In the genomic region with DNA sequence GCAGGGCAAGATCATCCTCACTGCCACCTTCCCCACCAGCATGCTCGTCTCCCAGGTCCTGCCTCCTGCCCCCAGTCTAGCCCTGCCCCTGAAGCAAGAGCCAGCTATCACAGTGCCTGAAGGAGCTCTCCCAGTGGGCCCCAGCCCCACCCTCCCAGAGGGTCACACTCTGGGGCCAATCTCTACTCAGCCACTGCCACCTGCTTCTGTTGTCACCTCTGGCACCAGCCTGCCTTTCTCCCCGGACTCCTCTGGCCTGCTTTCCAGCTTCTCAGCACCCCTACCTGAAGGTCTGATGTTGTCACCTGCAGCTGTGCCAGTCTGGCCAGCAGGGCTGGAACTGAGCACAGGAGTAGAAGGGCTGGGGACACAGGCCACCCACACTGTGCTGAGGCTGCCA, we compare ENCODE assay signal across 16 mouse cellular contexts. TPM values are rescaled to one million over a fixed set of nuclear protein-coding genes. Genes with fewer than 3 reads are reported as not detected.
DNase-seq lines count a peak whose midpoint lies in the region; ATAC-seq lines count a peak whose summit lies in the region.
"Had no signal": no experiment of that assay in that cellular context is flagged by ENCODE, and none has a peak within 500 bp of the region (broad histone marks: within the 10 kb centered on the region; RNA-seq: fewer than 3 reads in every experiment).

No protein-coding gene starts in this region.

- peaks cover 53% of the 10 kb centered on the region for H3K4me1 ChIP-seq in liver, embryonic 13.5 days (replicated peaks)
- H3K4me1 ChIP-seq in liver, embryonic 12.5 days, result peaks cover 54% of the 10 kb centered on the region
- H3K4me1 ChIP-seq in embryonic facial prominence, embryonic 10.5 days, result peaks cover 51% of the 10 kb centered on the region
- H3K4me1 ChIP-seq in intestine, embryonic 15.5 days (replicated peaks), result peaks cover 31% of the 10 kb centered on the region

- no peak for ATAC-seq in liver, embryonic 13.5 days (ENCODE audit: low read depth)
- no peak for ATAC-seq in liver, embryonic 12.5 days
- no peak for ATAC-seq in intestine, embryonic 15.5 days

- H3K9me3 ChIP-seq in liver, embryonic 13.5 days (replicated peaks), result no peaks in the 10 kb centered on the region
- no peaks in the 10 kb centered on the region for H3K9me3 ChIP-seq in liver, embryonic 12.5 days (replicated peaks)
- H3K9me3 ChIP-seq in embryonic facial prominence, embryonic 10.5 days, result no peaks in the 10 kb centered on the region; the same call in 1 of the 2 replicates
- H3K9me3 ChIP-seq in intestine, embryonic 15.5 days, result no peaks in the 10 kb centered on the region
- H3K9me3 ChIP-seq: liver, embryonic 15.5 days had no signal

- DNase-seq in heart, adult 11 months, result peak; percentile 95
- no peak for DNase-seq in heart, adult 8-10 months (ENCODE audit: low spot score)
- DNase-seq in liver, embryonic 13.5 days, result no peak
- no peak for DNase-seq in embryonic facial prominence, embryonic 10.5 days (ENCODE audit: low spot score)
- DNase-seq in urinary bladder, postnatal 25 days (ENCODE audit: low spot score), result no peak
- no peak for DNase-seq in adrenal gland, postnatal 10 days
- DNase-seq: adrenal gland, postnatal 36 days; B cell, adult 2 months; kidney, adult 18-20 months had no signal

- H3K9ac ChIP-seq in liver, embryonic 13.5 days, result no peak overlapping the region
- H3K9ac ChIP-seq in liver, embryonic 12.5 days, result no peak overlapping the region
- H3K9ac ChIP-seq in intestine, embryonic 15.5 days, result peak overlapping the region; percentile 84; the same call in 1 of the 2 replicates
- H3K9ac ChIP-seq: liver, embryonic 15.5 days had no signal

- no peak overlapping the region for H3K27ac ChIP-seq in liver, embryonic 13.5 days
- H3K27ac ChIP-seq in liver, embryonic 12.5 days, result no peak overlapping the region
- no peak overlapping the region for H3K27ac ChIP-seq in embryonic facial prominence, embryonic 10.5 days (replicated peaks)
- H3K27ac ChIP-seq in intestine, embryonic 15.5 days, result no peak overlapping the region
- H3K27ac ChIP-seq: layer of hippocampus, adult 2 months; liver, embryonic 15.5 days had no signal

- no peaks in the 10 kb centered on the region for H3K36me3 ChIP-seq in liver, embryonic 13.5 days
- no peaks in the 10 kb centered on the region for H3K36me3 ChIP-seq in liver, embryonic 12.5 days
- H3K36me3 ChIP-seq in embryonic facial prominence, embryonic 10.5 days (replicated peaks), result peaks cover 20% of the 10 kb centered on the region
- no peaks in the 10 kb centered on the region for H3K36me3 ChIP-seq in intestine, embryonic 15.5 days
- H3K36me3 ChIP-seq: liver, embryonic 15.5 days had no signal

- H3K4me2 ChIP-seq in liver, embryonic 13.5 days, result peak overlapping the region; percentile 9; the same call in 1 of the 2 replicates
- H3K4me2 ChIP-seq in liver, embryonic 12.5 days, result no peak overlapping the region
- peak overlapping the region; percentile 6; the same call in 1 of the 2 replicates for H3K4me2 ChIP-seq in intestine, embryonic 15.5 days (replicated peaks)
- H3K4me2 ChIP-seq: liver, embryonic 15.5 days had no signal

- 28% methylated on average over 2 of the region's 2 CpGs for WGBS in liver, embryonic 13.5 days (ENCODE audit: insufficient replicate concordance)
- WGBS in liver, embryonic 12.5 days (ENCODE audit: insufficient replicate concordance), result 15% methylated on average over 2 of the region's 2 CpGs
- WGBS in embryonic facial prominence, embryonic 10.5 days, result 69% methylated on average over 2 of the region's 2 CpGs
- 41% methylated on average over 2 of the region's 2 CpGs for WGBS in intestine, embryonic 15.5 days

- H3K27me3 ChIP-seq in liver, embryonic 13.5 days, result peaks cover 86% of the 10 kb centered on the region
- peaks cover 91% of the 10 kb centered on the region for H3K27me3 ChIP-seq in liver, embryonic 12.5 days (replicated peaks)
- peaks cover 4% of the 10 kb centered on the region for H3K27me3 ChIP-seq in embryonic facial prominence, embryonic 10.5 days (replicated peaks; ENCODE audit: low read depth, poor library complexity, severe bottlenecking)
- no peaks in the 10 kb centered on the region for H3K27me3 ChIP-seq in intestine, embryonic 15.5 days (replicated peaks)

- no peak overlapping the region for H3K4me3 ChIP-seq in liver, embryonic 13.5 days (replicated peaks)
- H3K4me3 ChIP-seq in liver, embryonic 12.5 days, result no peak overlapping the region
- H3K4me3 ChIP-seq in embryonic facial prominence, embryonic 10.5 days, result peak overlapping the region; percentile 89; the same call in 1 of the 2 replicates
- no peak overlapping the region for H3K4me3 ChIP-seq in intestine, embryonic 15.5 days (replicated peaks)
- H3K4me3 ChIP-seq: erythroblast, embryonic 14.5 days; layer of hippocampus, adult 2 months; liver, embryonic 15.5 days had no signal

RNA-seq across cellular contexts. Expression of a gene that starts 2.8 kb away (rescaled TPM):
- 1 to 10 TPM; 5.8 to 9.9 (median 7.8) TPM for total RNA-seq in heart, adult 8-10 months (2022)
- polyA plus RNA-seq in liver, embryonic 13.5 days (2015; fragmentation: Nextera tagmentation; extraction: Ambion mirVana), result 0.67 and 0.82 TPM in 2 replicates
- polyA plus RNA-seq in liver, embryonic 12.5 days (2016; fragmentation: Nextera tagmentation; extraction: Ambion mirVana), result 1.8 TPM in 2 replicates
- 6.3 and 7.6 TPM in 2 replicates for polyA plus RNA-seq in embryonic facial prominence, embryonic 10.5 days (2016; fragmentation: Nextera tagmentation; extraction: Ambion mirVana)
- 8.7 and 8.8 TPM in 2 replicates for polyA plus RNA-seq in intestine, embryonic 15.5 days (2015; fragmentation: Nextera tagmentation; extraction: Ambion mirVana)
- total RNA-seq in adrenal gland, postnatal 10 days (2021), result 10 to 100 TPM; 12.3 to 17.3 TPM

RNA-seq across cellular contexts. Expression of a gene that starts 13.6 kb away (rescaled TPM):
- 100 to 1,000 TPM; 532 to 655 (median 581) TPM for total RNA-seq in heart, adult 8-10 months (2022)
- polyA plus RNA-seq in liver, embryonic 13.5 days (2015; fragmentation: Nextera tagmentation; extraction: Ambion mirVana), result 8.5 and 10.1 TPM in 2 replicates
- polyA plus RNA-seq in liver, embryonic 12.5 days (2016; fragmentation: Nextera tagmentation; extraction: Ambion mirVana), result 8.5 and 9.8 TPM in 2 replicates
- polyA plus RNA-seq in embryonic facial prominence, embryonic 10.5 days (2016; fragmentation: Nextera tagmentation; extraction: Ambion mirVana), result 7.0 and 9.1 TPM in 2 replicates
- 52.2 and 53.7 TPM in 2 replicates for polyA plus RNA-seq in intestine, embryonic 15.5 days (2015; fragmentation: Nextera tagmentation; extraction: Ambion mirVana)
- 10 to 100 TPM; 51.8 to 93.9 TPM for total RNA-seq in adrenal gland, postnatal 10 days (2021)

RNA-seq across cellular contexts. Expression of a gene that starts 21.0 kb away (rescaled TPM):
- total RNA-seq in heart, adult 8-10 months (2022), result not detected
- polyA plus RNA-seq in liver, embryonic 13.5 days (2015; fragmentation: Nextera tagmentation; extraction: Ambion mirVana), result 0.17 and 0.30 TPM in 2 replicates
- polyA plus RNA-seq in liver, embryonic 12.5 days (2016; fragmentation: Nextera tagmentation; extraction: Ambion mirVana), result 0.55 and 0.66 TPM in 2 replicates
- 0.99 and 1.9 TPM in 2 replicates for polyA plus RNA-seq in embryonic facial prominence, embryonic 10.5 days (2016; fragmentation: Nextera tagmentation; extraction: Ambion mirVana)
- 1.8 and 2.3 TPM in 2 replicates for polyA plus RNA-seq in intestine, embryonic 15.5 days (2015; fragmentation: Nextera tagmentation; extraction: Ambion mirVana)
- under 1 TPM; 0.21 to 0.24 TPM for total RNA-seq in adrenal gland, postnatal 10 days (2021)
- total RNA-seq: adrenal gland, postnatal 36 days; heart, adult 18-20 months had no signal
- polyA plus RNA-seq: erythroblast, embryonic 14.5 days; spleen, adult 2 months had no signal

RNA-seq across cellular contexts. Expression of a gene that starts 21.2 kb away (rescaled TPM):
- total RNA-seq in heart, adult 8-10 months (2022), result 10 to 100 TPM; 49.9 to 57.5 (median 54.0) TPM
- polyA plus RNA-seq in liver, embryonic 13.5 days (2015; fragmentation: Nextera tagmentation; extraction: Ambion mirVana), result 3.2 and 4.2 TPM in 2 replicates
- 7.4 and 7.9 TPM in 2 replicates for polyA plus RNA-seq in liver, embryonic 12.5 days (2016; fragmentation: Nextera tagmentation; extraction: Ambion mirVana)
- 16.8 and 18.0 TPM in 2 replicates for polyA plus RNA-seq in embryonic facial prominence, embryonic 10.5 days (2016; fragmentation: Nextera tagmentation; extraction: Ambion mirVana)
- 11.0 and 13.4 TPM in 2 replicates for polyA plus RNA-seq in intestine, embryonic 15.5 days (2015; fragmentation: Nextera tagmentation; extraction: Ambion mirVana)
- total RNA-seq in adrenal gland, postnatal 10 days (2021), result 10 to 100 TPM; 43.5 to 48.4 TPM

RNA-seq across cellular contexts. Expression of a gene that starts 22.4 kb away (rescaled TPM):
- 1 to 10 TPM; 4.2 to 6.0 (median 5.3) TPM for total RNA-seq in heart, adult 8-10 months (2022)
- polyA plus RNA-seq in liver, embryonic 13.5 days (2015; fragmentation: Nextera tagmentation; extraction: Ambion mirVana), result 5.6 and 6.4 TPM in 2 replicates
- 8.1 and 10.1 TPM in 2 replicates for polyA plus RNA-seq in liver, embryonic 12.5 days (2016; fragmentation: Nextera tagmentation; extraction: Ambion mirVana)
- 15.9 and 18.0 TPM in 2 replicates for polyA plus RNA-seq in embryonic facial prominence, embryonic 10.5 days (2016; fragmentation: Nextera tagmentation; extraction: Ambion mirVana)
- 10.5 and 12.8 TPM in 2 replicates for polyA plus RNA-seq in intestine, embryonic 15.5 days (2015; fragmentation: Nextera tagmentation; extraction: Ambion mirVana)
- 10 to 100 TPM; 10.7 to 11.1 TPM for total RNA-seq in adrenal gland, postnatal 10 days (2021)
